Mouse (Mus musculus) left cerebral cortex, postnatal 10 days (tissue): ENCODE measurements around the gene Gm11939. TPM values are rescaled to one million over a fixed set of nuclear protein-coding genes. Genes with fewer than 3 reads are reported as not detected.
"Not testable (repeated sequence)": the region's sequence is repeated elsewhere in the genome, so short reads cannot be mapped to it uniquely, and the experiment has no call there.

Experiments used
- DNase-seq, 2 experiments: peaks; one replicate each; pipeline ENCODE4 v3.0.0; 2021 to 2022; ENCODE audit warnings: low spot score in 2 of 2, mixed read lengths in 1 of 2; ENCODE audit errors: extremely low spot score in 1 of 2
- intact Hi-C: fragments of 180-260 bp; cut with DNase I; formaldehyde crosslinking; loops from one replicate; pipeline ENCODE4 v1.15.1; 2025
- total RNA-seq, 2 experiments: library from RNA; stranded (reverse); gene quantifications; 2 replicates each; pipeline ENCODE4 v1.2.3; 2021

Gm11939 gene
- total RNA-seq, result not detected

DNA sequence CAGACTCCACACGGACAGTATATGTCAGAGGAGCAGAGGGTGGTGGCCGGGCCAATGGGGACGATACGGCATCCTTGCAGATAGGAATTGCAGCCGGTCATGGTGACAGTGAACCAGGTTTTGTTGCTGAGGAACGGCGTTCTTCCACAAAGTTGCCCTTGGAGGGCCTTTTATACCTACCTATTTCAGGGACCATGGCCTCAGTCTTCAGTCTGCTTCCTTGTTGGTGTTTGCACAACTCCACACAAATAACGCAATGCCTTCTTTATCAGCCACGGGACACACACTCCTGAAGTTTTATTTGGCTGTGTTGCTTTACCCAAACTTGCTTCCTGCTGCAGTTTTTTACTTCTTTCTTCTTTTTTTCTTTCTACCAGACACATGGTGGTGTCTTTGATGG is at the start of gene Gm11939:
TSS of gene Gm11939 (minus strand) at position 101 of the 400 bp plus-strand sequence.
- intact Hi-C loops, result no loop called here
- no peak for DNase-seq

DNA sequence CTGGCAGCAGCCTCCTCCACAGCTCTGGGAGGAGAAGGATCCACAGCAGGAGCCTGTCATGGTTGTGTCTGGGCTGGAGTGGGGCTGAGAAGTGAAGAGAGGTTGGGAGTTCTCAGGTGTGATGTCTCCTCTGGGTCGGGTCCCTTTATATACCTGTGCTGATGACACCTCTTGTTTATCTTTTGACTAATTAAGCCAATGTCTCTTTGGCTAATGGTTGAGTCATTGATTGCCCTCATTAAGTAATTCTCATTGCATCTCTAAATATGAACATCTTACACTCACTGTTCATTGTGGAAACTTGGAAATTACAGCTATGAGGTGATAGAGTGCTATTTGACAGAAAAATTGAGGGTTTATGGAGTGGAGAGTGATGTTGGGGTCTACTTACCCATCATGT is 43.9 kb upstream of the Gm11939 start, which contains the start of gene Gm11938:
TSS of gene Gm11938 (minus strand) at position 101 of the 400 bp plus-strand sequence.
- intact Hi-C loops, DNase-seq: not testable (repeated sequence)

DNA sequence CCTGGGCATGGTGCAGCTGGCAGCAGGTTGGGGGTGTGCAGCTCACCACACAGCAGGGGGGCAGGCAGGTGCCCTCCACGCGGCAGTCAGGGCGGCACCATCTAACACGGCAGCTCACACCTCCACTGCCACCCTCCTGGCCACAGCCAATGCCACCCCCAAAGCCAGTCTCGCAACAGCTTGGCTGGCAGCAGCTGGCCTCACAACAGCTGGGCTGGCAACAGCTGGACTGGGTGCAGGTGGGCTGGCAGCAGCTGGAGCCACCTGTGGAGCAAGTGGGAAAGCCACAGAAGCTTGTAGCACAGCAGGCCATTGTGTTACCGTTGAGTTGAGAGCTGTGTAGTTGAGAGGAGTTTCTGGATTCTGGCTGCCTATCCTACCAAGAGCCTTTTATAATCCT is 38.5 kb upstream of the Gm11939 start, which contains the start of gene Krtap9-3:
TSS of gene Krtap9-3 (minus strand) at position 364 of the 400 bp plus-strand sequence.
- DNase-seq, intact Hi-C loops: not testable (repeated sequence)

DNA sequence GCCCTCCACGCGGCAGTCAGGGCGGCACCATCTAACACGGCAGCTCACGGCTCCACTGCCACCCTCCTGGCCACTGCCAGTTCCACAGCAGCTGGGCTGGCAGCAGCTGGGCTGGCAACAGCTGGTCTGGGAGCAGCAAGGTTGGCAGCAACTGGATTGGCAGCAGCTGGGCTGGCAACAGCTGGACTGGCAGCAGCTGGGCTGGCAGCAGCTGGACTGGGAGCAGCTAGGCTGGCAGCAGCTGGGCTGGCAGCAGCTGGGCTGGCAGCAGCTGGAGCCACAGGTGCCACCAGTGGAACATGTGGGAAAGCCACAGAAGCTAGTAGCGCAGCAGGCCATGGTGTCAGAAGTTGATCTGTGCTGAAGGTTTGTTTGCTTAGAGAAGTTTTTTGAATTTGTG is 31.7 kb upstream of the Gm11939 start, which contains the start of gene Krtap1-3:
TSS of gene Krtap1-3 (minus strand) at position 359 of the 400 bp plus-strand sequence.
- intact Hi-C loops, result no loop called here
- no peak for DNase-seq

DNA sequence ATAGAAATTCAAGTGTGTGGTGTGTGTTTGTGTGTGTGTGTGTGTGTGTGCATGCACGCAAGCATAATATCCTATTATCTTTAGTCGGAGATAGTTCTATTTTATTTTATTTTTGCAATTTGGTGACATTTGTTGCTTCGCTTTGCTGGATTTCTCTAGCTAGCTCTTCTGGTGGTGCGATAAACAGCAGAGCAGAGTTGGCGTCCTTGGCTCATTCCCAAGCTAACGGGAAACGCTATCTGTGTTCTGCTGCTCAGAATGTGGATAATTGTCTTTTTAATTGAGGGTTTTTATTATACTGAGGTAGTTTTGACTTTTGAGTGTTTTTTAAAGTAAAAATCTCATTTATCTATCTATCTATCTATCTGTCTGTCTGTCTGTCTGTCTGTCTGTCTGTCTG is 25.8 kb upstream of the Gm11939 start:
- intact Hi-C loops, result no loop called here
- DNase-seq, result no peak

DNA sequence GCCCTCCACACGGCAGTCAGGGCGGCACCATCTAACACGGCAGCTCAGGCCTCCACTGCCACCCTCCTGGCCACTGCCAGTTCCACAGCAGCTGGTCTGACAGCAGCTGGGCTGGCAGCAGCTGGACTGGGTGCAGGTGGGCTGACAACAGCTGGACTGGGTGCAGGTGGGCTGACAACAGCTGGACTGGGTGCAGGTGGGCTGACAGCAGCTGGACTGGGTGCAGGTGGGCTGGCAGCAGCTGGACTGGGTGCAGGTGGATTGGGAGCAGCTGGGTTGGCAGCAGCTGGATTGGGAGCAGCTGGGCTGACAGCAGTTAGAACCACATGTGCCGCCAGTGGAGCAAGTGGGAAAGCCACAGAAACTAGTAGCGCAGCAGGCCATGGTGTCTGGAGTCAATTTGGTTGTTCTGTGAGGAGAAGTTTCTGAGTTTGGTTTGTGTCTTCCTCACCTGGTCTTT is 24.0 kb upstream of the Gm11939 start, which contains the start of gene Krtap1-4:
TSS of gene Krtap1-4 (minus strand) at position 410 of the 460 bp plus-strand sequence.
- DNase-seq, result no peak
- intact Hi-C loops, result no loop called here

DNA sequence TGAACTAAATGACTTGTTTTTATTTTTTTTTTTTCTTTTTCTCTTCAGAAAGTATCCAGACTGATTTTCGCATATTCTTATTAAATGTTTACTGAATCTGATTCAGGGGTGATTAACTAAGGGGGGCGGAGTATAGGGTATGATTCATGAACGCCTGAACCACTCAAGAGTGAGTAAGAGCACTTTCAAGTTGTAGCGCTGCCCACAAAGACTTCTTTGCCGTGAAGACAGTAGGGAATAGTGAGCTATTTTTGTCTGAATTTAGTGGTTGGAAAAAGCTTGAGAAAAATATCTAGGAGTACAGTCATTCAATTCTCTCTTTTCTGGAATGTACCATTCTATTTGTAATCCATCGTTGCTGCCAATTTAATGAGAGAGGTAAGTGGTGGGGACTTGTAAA is 22.3 kb upstream of the Gm11939 start:
- intact Hi-C loops, result no loop called here
- DNase-seq, result no peak

DNA sequence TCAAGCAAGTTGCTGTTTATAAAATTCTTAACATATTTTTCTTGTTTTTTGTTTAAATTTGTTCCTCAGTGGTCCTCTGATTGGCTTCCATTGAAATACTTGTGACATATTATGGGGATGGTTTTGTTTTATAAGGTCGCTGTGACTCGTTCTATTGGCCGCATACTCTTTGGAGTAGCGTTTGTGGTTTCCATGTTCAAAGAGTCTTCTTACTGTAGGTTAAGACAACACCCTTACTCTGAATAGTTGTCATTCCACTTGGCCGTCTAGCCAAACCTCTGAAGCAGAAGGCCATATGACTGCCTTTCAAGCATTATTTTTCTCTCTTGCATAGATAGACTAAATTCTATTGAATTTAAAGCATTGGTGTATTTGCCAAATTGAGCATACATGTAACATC is 21.8 kb upstream of the Gm11939 start:
- intact Hi-C loops, result no loop called here
- no peak for DNase-seq

DNA sequence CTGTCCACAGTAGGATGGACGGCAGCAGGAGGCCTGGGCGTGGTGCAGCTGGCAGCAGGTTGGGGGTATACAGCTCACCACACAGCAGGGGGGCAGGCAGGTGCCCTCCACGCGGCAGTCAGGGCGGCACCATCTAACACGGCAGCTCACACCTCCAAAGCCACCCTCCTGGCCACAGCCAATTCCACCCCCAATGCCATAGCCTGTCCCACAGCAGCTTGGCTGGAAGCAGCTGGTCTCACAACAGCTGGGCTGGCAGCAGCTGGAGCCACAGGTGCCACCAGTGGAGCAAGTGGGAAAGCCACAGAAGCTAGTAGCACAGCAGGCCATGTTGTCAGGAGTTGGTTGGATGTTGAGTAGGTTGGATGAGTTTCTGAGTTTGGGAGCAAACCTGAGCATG is 21.4 kb upstream of the Gm11939 start, which contains the start of gene Krtap1-5:
TSS of gene Krtap1-5 (minus strand) at position 381 of the 400 bp plus-strand sequence.
- intact Hi-C loops, result no loop called here
- no peak for DNase-seq

DNA sequence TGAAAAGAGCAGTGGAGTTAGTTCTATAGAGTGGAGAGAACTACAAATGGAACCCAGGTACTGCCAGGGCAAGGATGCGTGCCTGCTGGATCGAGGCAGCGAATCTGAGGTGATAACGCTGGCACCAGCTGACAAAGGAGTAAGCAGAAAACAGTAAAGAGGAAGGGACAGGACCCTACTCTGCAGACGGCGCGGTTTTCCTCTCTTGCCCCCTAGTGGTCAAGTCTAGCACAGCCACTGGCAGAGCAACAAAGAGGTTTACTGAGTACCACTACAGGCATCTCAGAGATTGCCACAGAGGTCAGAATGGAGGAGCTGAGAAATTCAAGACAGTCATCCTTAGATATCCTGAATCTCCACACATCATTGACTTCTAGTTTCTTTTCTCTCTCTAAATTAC is 14.8 kb upstream of the Gm11939 start:
- DNase-seq, result peak; percentile 42 to 63
- intact Hi-C loops, result loop anchor here (5.0 kb wide), 1 partner anchor 107 kb away; no protein-coding TSS in a partner anchor

DNA sequence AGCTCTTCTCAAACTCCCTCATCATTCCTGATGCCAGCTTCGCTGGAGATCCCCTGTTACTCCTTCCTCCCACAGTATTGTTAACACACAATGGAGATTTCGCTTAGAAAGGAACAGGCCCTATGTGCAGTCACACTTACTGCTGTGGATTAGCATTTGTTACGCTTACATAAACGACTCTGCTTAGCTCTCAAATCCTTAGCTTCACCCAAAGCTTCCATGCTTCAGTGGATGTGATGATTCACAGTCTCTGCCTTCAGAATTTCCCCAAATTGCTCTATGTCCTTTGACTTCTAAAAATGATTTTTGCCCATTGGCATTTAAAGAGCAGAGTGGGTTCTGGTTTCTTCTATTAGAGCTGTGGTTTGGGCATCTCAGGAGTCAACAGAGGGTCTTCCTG is 13.9 kb upstream of the Gm11939 start:
- intact Hi-C loops, result loop anchor here (5.0 kb wide), 1 partner anchor 106 kb away; no protein-coding TSS in a partner anchor
- DNase-seq, result no peak

DNA sequence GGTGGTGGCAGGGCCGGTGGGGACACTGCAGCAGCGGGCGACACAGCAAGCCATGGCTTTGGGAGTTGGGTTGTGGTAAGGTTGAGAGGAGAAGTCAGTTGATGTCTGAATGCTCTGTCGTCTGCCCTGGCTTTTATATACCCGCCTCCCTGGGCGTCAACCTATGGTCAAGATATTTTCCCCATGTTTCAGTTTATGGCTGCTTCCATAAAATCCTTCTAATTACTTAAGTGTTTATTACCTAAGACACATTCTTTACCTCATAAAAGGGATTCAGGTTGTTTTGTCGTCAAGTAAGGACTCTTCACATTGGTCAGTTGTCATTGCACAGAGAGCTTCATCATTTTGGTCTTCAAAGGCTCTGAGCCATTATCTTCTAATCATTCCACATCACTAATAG is 7.3 kb upstream of the Gm11939 start, which contains the start of gene Krtap3-1:
TSS of gene Krtap3-1 (minus strand) at position 101 of the 400 bp plus-strand sequence.
- intact Hi-C loops, result no loop called here
- no peak for DNase-seq

DNA sequence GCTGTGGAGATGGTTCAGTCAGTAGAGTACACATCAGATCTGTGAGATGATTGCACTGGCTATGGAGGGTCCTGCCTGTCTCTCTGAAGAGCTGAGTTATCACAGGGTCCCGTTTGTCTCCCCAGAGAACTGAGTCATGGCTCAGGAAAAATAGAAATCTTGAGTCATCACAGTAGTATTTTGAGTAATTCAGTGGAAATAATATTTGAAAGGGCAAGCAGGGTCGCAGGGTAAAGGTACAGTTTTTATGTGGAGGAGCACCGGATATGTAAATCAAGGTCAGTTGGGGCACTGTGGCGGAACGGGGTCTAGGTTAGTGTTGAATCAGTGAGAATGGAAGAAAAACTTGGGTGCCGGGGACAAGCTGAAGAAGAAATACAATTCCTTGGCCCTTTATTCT is 3.3 kb upstream of the Gm11939 start:
- DNase-seq, result no peak
- intact Hi-C loops, result no loop called here

DNA sequence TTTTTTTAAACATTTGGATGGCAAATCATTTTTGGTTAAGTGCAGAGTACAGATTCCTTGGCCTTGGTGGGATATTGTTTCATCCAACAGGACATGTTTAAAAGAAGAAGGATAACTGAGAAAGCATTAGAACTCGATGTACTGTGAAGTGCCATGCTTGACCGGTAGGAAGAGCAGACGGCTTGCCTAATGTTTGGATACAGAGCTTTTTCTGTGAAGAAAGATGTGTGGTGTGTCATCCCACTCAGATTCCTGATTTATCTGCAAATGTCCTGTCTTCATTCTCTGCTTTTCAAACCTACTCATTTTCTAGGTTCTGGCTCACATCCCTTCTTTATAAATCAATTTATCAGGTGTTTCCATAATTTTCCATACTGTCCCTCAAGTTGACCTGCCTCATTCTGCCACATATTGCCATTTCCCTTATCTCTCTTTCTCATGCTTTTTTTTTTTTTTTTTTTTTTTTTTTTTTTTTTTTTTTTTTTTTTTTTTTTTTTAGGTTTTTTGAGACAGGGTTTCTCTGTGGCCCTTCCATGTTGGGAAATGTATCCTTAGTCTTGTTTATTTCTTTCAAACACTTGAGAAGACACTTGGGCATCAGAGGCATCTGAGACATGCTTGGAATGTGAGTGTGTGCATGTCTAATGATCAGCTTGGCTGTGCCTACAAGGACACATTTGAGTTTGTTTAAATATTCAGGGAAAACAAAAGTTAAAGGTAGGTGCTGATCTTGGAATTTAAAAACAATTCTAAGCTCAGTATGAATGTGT is 1.1 kb downstream of the Gm11939 start:
- intact Hi-C loops, result no loop called here

DNA sequence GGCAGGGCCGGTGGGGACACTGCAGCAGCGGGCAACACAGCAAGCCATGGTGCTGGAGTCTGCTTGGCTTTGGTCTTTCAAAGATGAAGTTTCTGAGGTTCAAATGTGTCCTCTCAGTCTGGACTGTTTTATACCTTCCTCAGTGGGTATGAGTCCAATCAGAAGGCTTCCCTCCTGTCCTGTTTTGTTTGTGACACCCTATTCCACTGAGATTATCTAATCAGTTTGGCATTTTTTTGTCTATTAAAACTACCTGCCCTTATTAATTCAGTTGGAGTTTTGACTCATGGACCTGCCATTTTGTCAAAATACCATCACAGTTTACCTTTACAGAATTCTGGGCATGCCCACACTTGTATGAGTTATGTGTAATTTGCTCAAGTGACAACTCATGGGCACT is 2.5 kb downstream of the Gm11939 start, which contains the start of gene Krtap3-2:
TSS of gene Krtap3-2 (minus strand) at position 101 of the 400 bp plus-strand sequence.
- intact Hi-C loops, result no loop called here
- no peak for DNase-seq

More for the DNA sequence above, 1.1 kb downstream of the Gm11939 start:
- no peak for DNase-seq

DNA sequence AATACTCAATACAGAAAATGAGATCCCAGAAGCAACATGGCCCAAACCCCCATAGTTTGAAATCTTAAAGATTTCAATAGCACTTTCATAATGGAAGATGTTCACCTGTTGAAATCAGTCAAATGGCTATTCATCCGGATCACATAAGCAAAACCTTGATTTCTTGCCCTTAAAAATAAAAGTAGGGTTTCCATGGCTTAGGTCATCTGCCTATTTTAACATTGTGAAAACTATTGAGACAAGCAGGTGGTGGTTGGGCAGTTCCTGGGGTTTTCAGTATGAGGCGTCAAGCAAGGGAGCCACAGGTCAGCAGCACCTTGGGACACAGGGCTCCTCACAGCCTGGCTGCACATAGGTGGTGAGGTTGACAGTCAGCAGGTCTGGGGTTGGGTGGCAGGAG is 3.1 kb downstream of the Gm11939 start:
- DNase-seq, result no peak
- intact Hi-C loops, result no loop called here

DNA sequence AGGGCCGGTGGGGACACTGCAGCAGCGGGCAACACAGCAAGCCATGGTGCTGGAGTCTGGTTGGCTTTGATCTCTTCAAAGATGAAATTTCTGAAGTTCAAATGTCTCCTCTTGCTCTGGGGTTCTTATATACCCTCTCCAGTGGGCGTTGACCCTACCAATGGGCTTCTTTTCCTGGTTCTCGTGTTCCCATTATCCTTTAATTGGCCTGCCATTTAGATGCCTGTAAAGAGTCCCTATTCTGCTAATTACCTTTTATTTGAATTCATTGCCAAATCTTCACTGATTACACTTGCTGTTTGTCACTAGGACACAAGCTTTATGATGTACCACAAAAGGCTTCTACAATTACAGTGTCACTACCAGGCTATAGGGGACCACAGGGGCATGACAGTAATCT is 8.5 kb downstream of the Gm11939 start, which contains the start of gene Krtap3-3:
TSS of gene Krtap3-3 (minus strand) at position 101 of the 400 bp plus-strand sequence.
- no peak for DNase-seq
- intact Hi-C loops, result no loop called here

DNA sequence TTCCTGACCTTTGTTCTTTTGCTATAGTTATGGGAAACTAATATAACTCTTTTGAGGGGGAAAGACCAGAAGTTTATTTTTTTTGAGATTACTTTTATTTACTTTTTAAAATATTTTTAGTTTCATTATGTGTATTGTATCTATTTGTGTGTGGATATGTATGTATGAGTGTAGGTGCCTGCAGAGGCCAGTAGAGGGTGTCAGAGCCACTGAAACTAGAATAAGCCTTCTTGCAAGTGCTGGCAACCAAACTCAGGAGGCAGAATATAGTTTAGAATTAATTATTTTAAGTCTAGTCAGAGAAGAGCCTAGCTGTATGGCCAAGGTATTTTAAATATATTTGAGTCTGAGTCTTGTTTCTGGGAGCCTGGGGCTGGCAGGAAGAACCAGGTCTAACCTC is 11.4 kb downstream of the Gm11939 start:
- no peak for DNase-seq
- intact Hi-C loops, result no loop called here

DNA sequence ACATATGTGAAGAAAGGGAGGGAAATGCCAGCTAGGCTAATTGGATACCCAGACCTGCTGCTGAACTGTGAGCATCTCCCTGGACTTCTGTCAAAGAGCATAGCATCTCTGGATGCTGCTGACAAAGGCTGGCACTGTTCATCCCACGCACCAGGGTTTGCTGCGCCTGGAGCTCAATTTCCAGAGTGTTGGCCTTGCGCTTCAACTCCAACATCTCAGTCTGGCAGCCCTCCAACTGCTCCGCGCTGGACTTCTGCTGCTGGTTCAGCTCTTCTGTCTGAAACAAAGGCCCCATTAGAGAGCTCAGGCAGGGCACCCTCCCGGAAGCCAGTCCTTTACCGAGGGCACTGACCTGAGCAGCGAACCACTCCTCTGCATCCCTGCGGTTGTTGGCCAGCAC is 19.5 kb downstream of the Gm11939 start:
- intact Hi-C loops, result no loop called here
- peak; percentile 8 to 57 for DNase-seq
